Mouse (Mus musculus) neural tube, embryonic 10.5 days (tissue): Measurements from ENCODE around the gene Osgin1.

ENCODE experiments used
- DNase-seq: peaks from one replicate; pipeline ENCODE4 v3.0.0-alpha.2; 2017; ENCODE audit warnings: low spot score; ENCODE audit errors: extremely low spot score

The Osgin1 gene

DNA sequence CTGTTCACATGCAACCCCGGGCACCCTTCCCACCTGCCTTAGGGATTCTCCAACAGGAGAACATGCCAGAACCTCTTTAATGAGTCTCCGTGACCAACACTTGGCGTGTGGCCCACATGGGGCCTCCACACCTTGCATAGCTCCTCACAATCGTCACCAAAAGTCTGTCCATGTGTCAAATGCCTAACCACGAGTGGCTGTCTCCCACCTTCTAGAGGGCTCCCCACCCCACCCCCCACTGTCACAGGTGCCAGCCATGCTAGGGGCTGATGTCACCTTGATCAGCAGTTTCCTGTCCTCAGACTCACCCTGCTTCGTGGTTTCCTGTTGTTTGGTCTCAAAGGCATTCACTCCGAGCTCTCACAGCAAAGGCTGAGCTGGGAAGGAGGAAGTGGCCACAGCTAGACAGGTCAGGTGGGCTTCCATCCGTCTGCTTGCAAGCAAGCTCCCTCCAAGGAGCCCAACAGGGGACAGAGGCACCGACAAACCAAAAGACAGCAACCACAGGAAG, 10.2 kb upstream of the Osgin1 start:
- DNase-seq: no peak

DNA sequence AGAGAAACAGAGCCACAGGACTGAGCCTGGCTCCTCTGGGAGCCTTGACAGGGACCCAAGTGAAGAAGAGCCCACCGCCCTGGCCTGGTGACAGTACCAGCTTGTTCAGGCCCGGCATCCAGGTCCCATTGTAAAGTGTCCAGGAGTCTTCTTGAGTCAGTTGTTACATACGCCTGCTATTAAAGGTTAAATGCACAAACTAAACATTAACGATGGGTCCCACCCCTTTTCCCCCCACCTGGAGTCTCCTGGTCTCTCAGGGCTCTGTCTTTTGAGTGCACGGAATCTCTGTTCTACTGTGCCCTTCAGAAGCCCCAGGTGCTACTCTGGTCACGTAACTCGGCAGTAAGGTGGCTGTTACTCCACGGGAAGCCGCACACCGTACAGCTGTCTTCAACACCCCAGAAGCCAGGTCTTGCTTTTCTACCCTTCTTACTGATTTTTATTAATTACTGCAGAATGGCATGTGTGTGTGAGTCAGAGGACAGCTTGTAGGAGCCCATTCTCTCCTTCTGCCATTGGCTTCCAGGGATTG, 9.7 kb upstream of the Osgin1 start:
- no peak for DNase-seq

DNA sequence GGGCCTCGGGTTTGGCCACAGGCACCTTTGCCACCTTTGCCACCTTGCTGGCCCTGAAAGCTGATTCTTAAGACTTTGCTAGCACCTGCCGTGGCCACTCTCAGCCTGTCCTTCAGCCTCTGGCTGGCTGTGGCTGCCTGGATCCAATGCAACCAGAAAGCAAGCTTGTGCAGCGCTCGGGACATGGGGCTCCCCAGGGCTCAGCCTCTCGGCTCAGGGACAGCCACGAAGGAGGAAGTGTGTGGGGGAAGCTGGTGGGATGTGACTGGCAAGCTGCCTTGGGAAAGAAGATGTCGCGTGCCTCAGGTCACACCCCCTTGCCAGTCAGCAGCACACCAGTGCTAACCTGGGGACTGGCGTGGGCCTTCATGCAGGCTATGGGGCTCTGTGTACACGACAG, 9.2 kb upstream of the Osgin1 start:
- DNase-seq: no peak

DNA sequence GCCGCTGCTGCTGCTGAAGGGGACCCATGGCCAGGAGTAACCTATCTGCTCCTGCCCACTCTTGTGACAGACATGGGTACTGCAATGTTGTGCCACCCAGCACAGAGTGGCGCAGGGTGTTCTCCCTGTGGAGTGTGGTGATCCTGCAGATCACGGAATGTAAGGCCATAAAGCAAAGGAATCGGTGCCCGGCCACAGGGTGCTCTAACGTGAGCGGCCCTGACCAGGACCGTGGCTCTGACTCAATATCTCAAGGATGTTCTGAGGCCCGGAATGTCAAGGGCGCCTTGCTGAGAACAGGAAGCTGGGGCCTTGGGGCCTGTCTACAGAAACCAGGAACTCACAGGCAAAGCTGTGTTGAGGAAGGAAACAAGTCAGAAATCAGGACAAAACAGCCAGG, 8.4 kb upstream of the Osgin1 start:
- no peak for DNase-seq

- DNase-seq: no peak
Measured at GRCm38 (mm10) chr8:119426069-119426735, 7.7 kb upstream of the Osgin1 start.

DNA sequence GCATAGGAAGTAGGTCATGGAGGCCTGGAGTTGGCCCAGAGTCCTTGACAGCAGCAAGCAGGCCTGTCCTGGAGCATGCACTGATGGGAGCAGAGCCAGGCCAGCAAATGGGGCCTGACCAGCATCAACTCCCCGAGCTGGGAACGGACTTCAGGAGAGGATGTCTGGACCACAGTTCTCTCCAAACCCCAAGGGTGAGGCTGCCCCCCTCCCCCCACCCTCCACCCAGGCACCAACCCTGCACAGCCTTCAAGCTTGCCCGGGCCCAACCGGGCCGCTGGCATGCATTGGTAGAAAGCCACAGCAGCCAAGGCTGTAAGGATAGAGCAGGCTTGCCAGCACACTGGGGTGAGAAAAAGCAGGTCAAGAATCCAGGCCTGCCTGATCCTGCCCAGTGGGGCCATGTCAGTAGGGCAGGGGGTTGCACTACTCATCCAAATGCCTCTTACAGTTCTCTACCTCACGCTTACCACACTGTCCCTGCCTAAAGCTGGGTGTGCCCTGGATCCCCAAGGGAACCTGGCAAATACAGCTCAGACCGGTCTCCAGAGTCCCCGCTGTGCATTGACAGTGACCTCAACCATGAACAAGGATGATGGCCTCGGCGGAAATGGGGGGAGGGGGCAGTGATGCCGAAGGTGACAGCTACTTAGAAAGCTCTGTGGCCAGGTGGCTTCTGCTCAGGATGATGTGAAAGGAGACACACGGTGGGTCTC, 6.1 kb upstream of the Osgin1 start:
- no peak for DNase-seq

DNA sequence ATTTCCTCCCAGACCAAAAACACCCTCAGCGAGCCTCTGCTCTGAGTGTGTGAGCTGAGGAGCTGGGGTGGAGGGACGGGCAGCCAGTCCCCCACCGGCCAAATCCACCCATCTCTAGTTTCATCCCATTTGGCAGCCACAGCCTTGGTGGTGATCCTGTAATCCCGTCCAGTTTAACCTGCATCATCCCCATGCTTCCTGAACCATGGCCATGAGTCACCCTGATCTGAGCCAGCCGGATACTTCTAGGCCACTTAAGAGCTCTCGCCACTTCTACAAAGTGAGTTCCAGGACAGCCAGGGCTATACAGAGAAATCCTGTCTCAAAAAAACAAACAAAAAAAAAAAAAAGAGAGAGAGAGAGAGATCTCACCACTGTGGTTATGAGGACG, 5.6 kb upstream of the Osgin1 start:
- DNase-seq: no peak

GRCm38 (mm10) chr8:119428766-119429327, 5.1 kb upstream of the Osgin1 start:
- no peak for DNase-seq

DNA sequence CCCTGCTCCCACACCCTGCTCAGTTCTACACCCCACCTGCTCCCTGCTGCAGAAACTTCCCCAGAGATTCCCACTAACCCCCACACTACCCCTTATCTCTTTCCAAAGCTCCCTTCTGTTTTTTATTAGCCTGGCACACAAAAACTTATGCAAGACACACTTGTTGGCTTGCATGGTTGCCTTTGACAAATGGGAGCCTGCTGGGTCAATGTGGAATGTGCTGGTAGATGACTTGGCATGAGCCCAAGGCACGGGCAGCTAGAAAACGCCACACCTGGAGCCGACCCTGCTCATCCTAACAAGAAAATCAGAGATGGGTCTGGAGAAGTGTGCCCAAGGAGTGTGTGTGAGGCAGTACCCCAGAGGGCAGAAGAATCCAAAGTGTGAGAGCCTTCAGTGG, 4.4 kb upstream of the Osgin1 start:
- DNase-seq: no peak

DNA sequence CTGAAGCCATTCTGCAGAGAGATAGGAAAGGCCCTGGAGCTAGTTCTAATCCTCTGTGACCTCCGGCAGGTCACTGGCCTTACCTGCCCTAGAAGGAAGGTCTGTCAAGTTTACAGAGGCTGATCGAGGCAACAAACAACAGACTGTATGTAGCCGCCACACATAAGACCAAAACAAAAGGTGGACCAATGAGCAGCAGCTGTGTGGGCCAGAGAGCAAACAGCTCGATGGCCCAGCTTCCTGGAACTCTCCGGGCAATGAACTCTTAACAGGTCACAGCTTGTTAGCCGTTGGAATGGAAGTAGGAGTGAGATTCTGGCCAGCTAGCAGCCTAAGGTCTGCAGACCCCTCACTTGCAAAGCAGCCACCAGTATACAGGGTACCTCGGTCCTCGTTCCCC, 3.7 kb upstream of the Osgin1 start:
- DNase-seq: no peak

DNA sequence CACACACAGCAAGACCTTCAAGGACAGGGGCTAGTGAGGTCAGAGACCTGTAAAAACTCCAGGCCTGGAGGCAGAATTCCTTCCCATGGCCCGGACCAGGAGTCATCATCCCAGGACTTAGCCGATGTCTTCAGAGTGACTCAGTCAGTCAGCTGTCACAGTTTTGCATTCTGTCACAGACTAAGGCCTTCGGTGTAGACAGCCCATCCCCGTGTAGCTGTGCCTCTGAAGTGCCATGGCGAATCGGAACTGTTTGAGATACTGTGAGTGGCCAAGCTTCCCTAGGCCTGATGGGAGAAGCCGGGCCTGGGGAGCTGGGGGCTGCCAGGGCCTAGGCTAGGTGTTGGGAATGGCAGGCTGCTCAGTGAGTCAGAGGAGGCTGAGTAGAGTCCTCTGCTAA, 3.2 kb upstream of the Osgin1 start:
- DNase-seq: no peak

- DNase-seq: no peak
Measured at GRCm38 (mm10) chr8:119432372-119432771, 1.6 kb upstream of the Osgin1 start.

DNA sequence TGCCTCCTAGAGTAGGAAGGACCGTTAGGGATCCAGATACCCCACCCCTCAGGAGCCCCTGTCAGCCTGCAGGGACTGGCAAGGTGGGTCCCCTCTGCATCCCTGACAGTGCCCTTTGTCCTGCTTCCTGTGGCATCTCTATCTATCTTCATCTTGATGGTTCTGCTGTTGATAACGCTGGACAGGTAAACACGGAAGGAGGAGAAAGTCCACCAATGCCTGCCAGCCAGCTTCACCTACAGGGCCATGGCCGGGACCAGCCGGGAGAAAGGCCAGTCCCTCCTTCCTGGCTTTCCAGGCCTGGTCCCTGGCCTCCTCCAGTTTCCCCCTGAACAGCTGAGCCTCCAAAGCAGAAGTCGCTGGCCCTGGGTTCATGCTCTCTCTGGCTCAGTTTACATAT, 645 bp downstream of the Osgin1 start:
- no peak for DNase-seq

GRCm38 (mm10) chr8:119435527-119435926, 1.6 kb downstream of the Osgin1 start:
- no peak for DNase-seq

DNA sequence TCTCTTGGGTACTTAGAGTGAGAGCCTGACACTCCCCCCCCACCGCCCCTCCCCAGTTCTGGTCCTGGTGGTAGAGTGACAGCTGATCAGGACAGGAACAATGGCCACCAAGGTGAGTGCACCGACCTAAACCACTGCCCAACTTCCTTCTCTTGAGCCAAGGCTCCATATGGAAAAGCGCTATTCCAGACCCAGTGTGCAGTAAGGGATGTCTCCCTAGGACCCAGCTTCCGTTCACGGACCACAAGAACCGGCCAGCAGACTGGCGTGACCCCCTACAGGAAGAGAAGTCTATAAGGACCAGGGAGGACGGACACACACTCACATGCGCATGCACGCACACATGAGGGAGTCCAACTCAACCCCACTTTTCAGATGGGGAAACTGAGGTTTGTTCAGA, 2.4 kb downstream of the Osgin1 start:
- no peak for DNase-seq

GRCm38 (mm10) chr8:119436933-119437332, 3.0 kb downstream of the Osgin1 start:
- DNase-seq: no peak

- DNase-seq: no peak
Measured at GRCm38 (mm10) chr8:119437506-119437905, 3.6 kb downstream of the Osgin1 start.

GRCm38 (mm10) chr8:119438876-119439275, 5.0 kb downstream of the Osgin1 start:
- DNase-seq: no peak

DNA sequence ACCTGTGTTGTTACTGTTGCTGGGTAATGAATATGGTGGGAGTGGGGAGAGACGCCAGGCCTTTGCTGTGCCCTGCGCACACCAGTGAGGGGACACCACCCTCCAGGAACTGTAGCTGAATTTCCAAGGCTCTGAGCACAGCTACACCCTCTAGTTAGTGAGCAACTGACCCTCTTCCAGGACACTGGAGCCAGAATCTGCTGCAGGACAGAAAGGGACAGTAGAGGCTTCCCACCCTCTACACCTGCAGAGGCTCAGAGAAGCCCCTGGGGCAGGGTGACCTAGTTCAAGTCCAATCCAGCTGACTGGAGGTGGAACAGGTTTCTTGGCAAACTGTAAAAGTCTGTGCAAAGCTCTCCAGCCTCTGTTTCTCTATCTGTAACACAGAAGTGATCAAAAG, 5.5 kb downstream of the Osgin1 start:
- no peak for DNase-seq

GRCm38 (mm10) chr8:119439893-119440249, 5.9 kb downstream of the Osgin1 start:
- DNase-seq: no peak

GRCm38 (mm10) chr8:119440250-119440951, 6.5 kb downstream of the Osgin1 start:
- peak; percentile 86 for DNase-seq

- DNase-seq: no peak
Measured at GRCm38 (mm10) chr8:119440952-119441270, 7.0 kb downstream of the Osgin1 start.
